Mouse (Mus musculus) lung, embryonic 14.5 days (tissue): Measurements from ENCODE around the gene Spats1. TPM values are rescaled to one million over a fixed set of nuclear protein-coding genes. Genes with fewer than 3 reads are reported as not detected.

ENCODE experiments used
- ATAC-seq: fragments of 200-750 bp; cut with Nextera tagmentation; 2 replicates; pipeline ENCODE4 v1.8.0; 2017; ENCODE audit warnings: mild to moderate bottlenecking, moderate TSS enrichment, moderate library complexity; ENCODE audit not compliant: insufficient read depth
- DNase-seq: peaks from one replicate; pipeline ENCODE4 v3.0.0-alpha.2; 2015
- H3K27ac ChIP-seq: fragments of 300-500 bp; sonication (generic); 2 replicates; pipeline ENCODE4 v1.5.1; 2014; ENCODE audit warnings: low read depth, mild to moderate bottlenecking, moderate library complexity
- H3K27me3 ChIP-seq: fragments of 300-500 bp; sonication (generic); 2 replicates; pipeline ENCODE4 v1.6.1; 2014; ENCODE audit warnings: low read length, control low read depth; ENCODE audit not compliant: insufficient read depth
- H3K36me3 ChIP-seq: fragments of 300-500 bp; sonication (generic); 2 replicates; pipeline ENCODE4 v1.6.1; 2014; ENCODE audit warnings: control low read depth; ENCODE audit not compliant: insufficient read depth
- H3K4me1 ChIP-seq: fragments of 300-500 bp; sonication (generic); 2 replicates; pipeline ENCODE4 v1.6.1; 2014; ENCODE audit warnings: antibody characterized with exemption, control low read depth; ENCODE audit not compliant: insufficient read depth
- H3K4me2 ChIP-seq: fragments of 300-500 bp; sonication (generic); 2 replicates; pipeline ENCODE4 v1.6.1; 2014; ENCODE audit warnings: mild to moderate bottlenecking
- H3K4me3 ChIP-seq: fragments of 300-500 bp; sonication (generic); 2 replicates; pipeline ENCODE4 v1.5.1; 2014; ENCODE audit warnings: low read depth, low read length
- H3K9ac ChIP-seq: fragments of 300-500 bp; sonication (generic); 2 replicates; pipeline ENCODE4 v1.6.1; 2014
- H3K9me3 ChIP-seq: fragments of 300-500 bp; sonication (generic); 2 replicates; pipeline ENCODE4 v1.6.1; 2016; ENCODE audit warnings: low read depth, low read length, control low read depth
- CTCF ChIP-seq: IDR thresholded peaks from 2 replicates; pipeline ENCODE4 v1.5.1; 2016; ENCODE audit warnings: antibody characterized with exemption, low read depth
- WGBS: fragments of 180-500 bp; shearing (Covaris S2); extraction: QIAGEN DNeasy Blood & Tissue Kit; methylation state at CpG from one replicate; pipeline ENCODE4 v1.1.7; 2014; 5-methylcytosine and 5-hydroxymethylcytosine counted together
- polyA plus RNA-seq: library from polyadenylated mRNA; unstranded; fragments of >200 nt; fragmentation: Nextera tagmentation; extraction: Ambion mirVana; gene quantifications from 2 replicates; pipeline ENCODE4 v1.2.1, GENCODE M21; 2014

Spats1 gene
- polyA plus RNA-seq, 1 experiment from 2014 or later, result 0.43 TPM

DNA sequence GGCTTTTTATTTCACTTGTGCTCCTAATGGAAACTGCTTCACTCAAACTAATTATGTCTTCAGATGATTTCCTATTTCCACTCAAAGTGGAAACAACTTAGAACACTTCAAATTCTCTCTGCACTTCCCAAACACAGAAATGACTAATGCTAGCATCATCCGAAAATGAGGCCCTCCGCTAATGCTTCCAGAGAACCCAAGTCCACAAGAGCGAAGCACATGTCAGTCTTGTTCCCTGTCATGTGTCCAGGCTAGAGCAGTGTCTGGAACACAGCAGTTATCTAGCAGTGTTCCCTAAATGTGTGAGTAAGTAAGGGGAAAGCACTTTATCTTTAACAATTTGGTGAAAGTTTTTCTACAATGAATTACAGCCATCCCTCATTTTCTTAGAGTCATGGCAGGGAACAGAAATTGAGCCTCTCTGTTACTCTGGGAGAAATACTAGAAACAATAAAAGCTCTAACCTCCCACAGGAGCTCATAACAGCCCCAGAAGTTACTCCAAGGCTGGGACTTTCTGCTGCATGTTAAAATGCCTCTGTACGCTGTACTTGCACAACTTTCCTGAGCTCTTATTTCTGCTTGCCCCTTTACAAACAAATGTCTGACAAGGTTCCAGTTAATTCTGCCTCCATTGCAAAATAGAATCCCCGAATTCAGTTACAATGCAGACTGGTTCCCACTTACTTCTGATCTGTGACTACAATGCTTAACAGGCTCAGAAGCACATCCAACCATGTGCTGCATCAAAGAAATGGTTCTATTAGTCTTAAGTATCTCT lies 73.9 kb downstream of the Spats1 start:
- peaks cover 55% of the 10 kb centered on the region for H3K36me3 ChIP-seq

DNA sequence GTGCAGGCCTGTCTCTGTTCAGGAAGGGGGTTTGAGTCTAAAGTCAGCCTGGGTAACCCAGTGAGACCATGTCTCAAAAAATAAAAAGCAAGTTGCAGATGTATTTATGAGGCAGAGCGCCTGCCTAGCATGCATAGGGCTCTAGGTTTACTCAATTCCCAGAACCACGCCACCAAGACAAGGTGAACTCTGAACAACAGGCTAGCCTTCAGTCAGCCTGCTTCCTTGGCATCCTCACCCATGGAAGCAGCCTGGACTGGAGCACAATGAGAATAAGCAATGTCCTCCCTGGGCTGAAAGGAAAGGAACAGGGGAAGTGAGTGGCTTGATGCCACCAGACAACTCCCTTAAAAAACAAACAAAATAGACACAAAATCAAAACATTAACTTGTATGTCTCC lies 77.2 kb downstream of the Spats1 start:
- DNase-seq, result no peak
- ATAC-seq, result no peak
- Histone ChIP-seq H3K4me2 (no peak overlapping the region), H3K27me3 (no peaks in the 10 kb centered on the region), H3K36me3 (peaks cover 42% of the 10 kb centered on the region), H3K9ac (no peak overlapping the region), H3K27ac (no peak overlapping the region), H3K4me3 (no peak overlapping the region), H3K9me3 (no peaks in the 10 kb centered on the region), H3K4me1 (no peaks in the 10 kb centered on the region)
- 95% methylated on average over 2 of the region's 2 CpGs for whole genome bisulfite sequencing
- no peak for TF ChIP-seq CTCF

More for the DNA sequence above, 73.9 kb downstream of the Spats1 start:
- Histone ChIP-seq H3K9ac (no peak overlapping the region), H3K4me2 (no peak overlapping the region), H3K4me3 (no peak overlapping the region), H3K27ac (no peak overlapping the region), H3K27me3 (no peaks in the 10 kb centered on the region), H3K9me3 (no peaks in the 10 kb centered on the region), H3K4me1 (no peaks in the 10 kb centered on the region)
- 87% methylated on average over 5 of the region's 5 CpGs for WGBS
- DNase-seq, result no peak
- ATAC-seq, result no peak
- no peak for TF ChIP-seq CTCF

GRCm38 (mm10) chr17:45397541-45397940 lies 77.7 kb downstream of the Spats1 start:
- no peak overlapping the region for H3K4me2 ChIP-seq
- no peak overlapping the region for H3K9ac ChIP-seq
- H3K27me3 ChIP-seq, result no peaks in the 10 kb centered on the region
- no peak overlapping the region for H3K4me3 ChIP-seq
- H3K36me3 ChIP-seq, result peaks cover 42% of the 10 kb centered on the region
- DNase-seq, result peak; percentile 24
- no peaks in the 10 kb centered on the region for H3K4me1 ChIP-seq
- peak; percentile 41 for TF ChIP-seq CTCF
- 71% methylated on average over 3 of the region's 3 CpGs for WGBS
- no peak for ATAC-seq
- H3K9me3 ChIP-seq, result no peaks in the 10 kb centered on the region
- H3K27ac ChIP-seq, result no peak overlapping the region

DNA sequence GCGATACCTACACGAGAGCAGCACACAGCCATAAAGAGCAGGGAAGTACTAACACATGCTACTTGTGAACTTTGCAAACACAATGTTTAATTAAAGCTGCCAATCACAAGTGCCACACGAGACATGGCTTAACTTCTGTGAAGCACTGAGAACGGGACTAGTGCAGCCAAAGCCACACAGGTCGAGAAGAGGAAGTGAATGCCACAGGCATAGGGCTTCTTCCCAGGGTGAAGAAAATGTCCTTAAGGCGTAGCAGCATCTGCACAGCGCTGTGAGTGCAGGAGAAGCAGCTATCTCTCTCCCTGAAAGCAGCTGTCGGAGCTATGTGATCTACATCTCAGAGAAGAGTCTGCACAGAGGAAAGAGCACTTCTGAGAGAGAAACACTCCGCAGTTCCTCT lies 80.6 kb downstream of the Spats1 start:
- Histone ChIP-seq H3K9ac (no peak overlapping the region), H3K27me3 (no peaks in the 10 kb centered on the region), H3K27ac (no peak overlapping the region), H3K4me3 (no peak overlapping the region), H3K4me1 (no peaks in the 10 kb centered on the region), H3K9me3 (no peaks in the 10 kb centered on the region), H3K36me3 (peaks cover 56% of the 10 kb centered on the region), H3K4me2 (no peak overlapping the region)
- WGBS, result 54% methylated on average over 9 of the region's 9 CpGs
- DNase-seq (no peak), ATAC-seq (no peak)
- TF ChIP-seq CTCF, result no peak

DNA sequence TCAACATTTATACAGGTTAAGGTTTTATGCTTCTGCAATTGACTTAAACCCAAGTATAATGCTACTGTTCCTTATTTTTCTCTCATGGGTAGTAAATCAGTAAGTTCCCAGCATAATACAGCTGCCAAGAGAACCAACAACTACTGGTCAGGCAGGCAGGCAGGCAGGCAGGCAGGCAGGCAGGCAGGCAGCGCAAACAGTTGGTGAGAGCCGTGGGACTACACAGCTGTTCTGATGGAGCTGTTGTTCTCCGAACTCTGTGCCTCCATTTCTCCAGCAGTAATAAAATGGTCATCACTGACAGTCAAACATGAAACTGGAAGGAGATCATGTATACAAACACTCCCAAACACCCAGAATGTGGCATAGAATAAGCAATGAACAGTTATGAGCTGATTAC lies 81.5 kb downstream of the Spats1 start:
- no peaks in the 10 kb centered on the region for H3K9me3 ChIP-seq
- H3K4me1 ChIP-seq, result no peaks in the 10 kb centered on the region
- no peak overlapping the region for H3K4me3 ChIP-seq
- H3K27me3 ChIP-seq, result no peaks in the 10 kb centered on the region
- no peak overlapping the region for H3K9ac ChIP-seq
- ATAC-seq (no peak), DNase-seq (no peak)
- no peak overlapping the region for H3K4me2 ChIP-seq
- 61% methylated on average over 3 of the region's 3 CpGs for WGBS
- TF ChIP-seq CTCF, result no peak
- no peak overlapping the region for H3K27ac ChIP-seq
- H3K36me3 ChIP-seq, result peaks cover 56% of the 10 kb centered on the region

Other genes with a start within 250 kb of the Spats1 start
- 63.8 and 68.1 TPM in 2 replicates for gene Cdc5l, start 41.7 kb downstream of the Spats1 start, polyA plus RNA-seq
- gene Aars2, start 31.4 kb upstream of the Spats1 start, polyA plus RNA-seq, result 17.0 and 17.4 TPM in 2 replicates
- 0.35 and 0.70 TPM in 2 replicates for gene Tcte1, start 48.0 kb upstream of the Spats1 start, polyA plus RNA-seq
- gene Tmem151b, start 74.3 kb upstream of the Spats1 start, polyA plus RNA-seq, result 1.1 and 1.6 TPM in 2 replicates
- 2.3 and 3.1 TPM in 2 replicates for gene Nfkbie, start 80.3 kb upstream of the Spats1 start, polyA plus RNA-seq
- gene Slc35b2, start 88.5 kb upstream of the Spats1 start, polyA plus RNA-seq, result 130 and 137 TPM in 2 replicates
- gene Hsp90ab1, start 97.9 kb upstream of the Spats1 start, polyA plus RNA-seq, result 1,512 and 1,564 TPM in 2 replicates
- 75.4 and 82.2 TPM in 2 replicates for gene Slc29a1, start 124.2 kb upstream of the Spats1 start, polyA plus RNA-seq
- gene Mymx, start 126.7 kb upstream of the Spats1 start, polyA plus RNA-seq, result not detected in 2 replicates
- gene Capn11, start 183.9 kb upstream of the Spats1 start, polyA plus RNA-seq, result 0.07 TPM in 1 of 2 replicates, not detected in the other
- 162 and 168 TPM in 2 replicates for gene Mrpl14, start 210.9 kb upstream of the Spats1 start, polyA plus RNA-seq
- 29.7 and 31.3 TPM in 2 replicates for gene Tmem63b, start 211.5 kb upstream of the Spats1 start, polyA plus RNA-seq